Mouse (Mus musculus) layer of hippocampus, postnatal 36 days (tissue): ENCODE results near the gene Tbkbp1. TPM values are rescaled to one million over a fixed set of nuclear protein-coding genes. Genes with fewer than 3 reads are reported as not detected.

Experiments used
- DNase-seq, 2 experiments: peaks; one replicate each; pipeline ENCODE4 v3.0.0; 2022
- microRNA-seq, 2 experiments: library from miRNA; unstranded; fragments of <30 nt; microRNA quantifications; one replicate each; pipeline ENCODE4 v1.2.0; 2021
- total RNA-seq, 2 experiments: library from RNA; stranded (reverse); gene quantifications; 2 replicates each; pipeline ENCODE4 v1.2.3; 2021

The Tbkbp1 gene
- total RNA-seq, 2 experiments from 2014 or later = 83.8 to 94.3 TPM

DNA sequence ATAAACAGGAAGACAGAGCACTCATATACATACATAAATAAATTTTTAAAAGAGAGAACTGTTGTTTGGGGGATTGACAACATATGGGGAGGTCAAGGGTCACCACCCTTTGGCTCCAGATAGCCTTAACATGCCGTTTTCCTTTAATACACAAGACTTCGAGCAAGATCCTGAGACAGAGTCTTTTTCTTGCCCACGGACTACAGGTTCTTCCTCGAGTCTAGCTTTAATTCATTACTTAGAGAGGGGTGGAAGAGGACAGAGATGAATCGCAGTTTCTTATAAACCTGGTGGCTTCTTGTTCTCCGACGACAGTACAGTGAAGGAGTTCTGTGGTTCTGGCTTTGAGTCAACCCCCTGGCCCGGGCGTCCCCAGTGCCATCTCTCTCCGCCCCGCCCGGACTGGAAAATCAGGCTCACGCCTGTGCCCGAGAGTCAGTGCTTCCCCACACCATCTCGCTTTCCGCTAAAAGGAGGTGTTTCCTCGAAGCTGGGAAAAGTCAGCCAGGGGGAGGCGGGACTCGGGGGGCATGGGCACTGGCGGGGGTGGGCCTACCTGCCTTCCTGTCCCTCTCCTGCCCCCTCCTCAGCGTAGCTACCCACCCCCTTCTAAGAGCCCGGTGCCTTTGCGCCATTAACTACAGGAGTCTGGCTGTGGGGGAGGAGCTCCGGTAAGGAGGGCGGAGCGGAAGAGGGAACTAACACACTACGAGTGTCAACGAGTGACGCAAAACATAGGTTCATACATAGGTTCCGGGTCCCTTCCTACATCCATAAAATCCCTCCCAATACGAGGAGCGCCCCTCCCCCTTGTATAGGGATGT is 24.4 kb downstream of the Tbkbp1 start:
- DNase-seq = no peak

DNA sequence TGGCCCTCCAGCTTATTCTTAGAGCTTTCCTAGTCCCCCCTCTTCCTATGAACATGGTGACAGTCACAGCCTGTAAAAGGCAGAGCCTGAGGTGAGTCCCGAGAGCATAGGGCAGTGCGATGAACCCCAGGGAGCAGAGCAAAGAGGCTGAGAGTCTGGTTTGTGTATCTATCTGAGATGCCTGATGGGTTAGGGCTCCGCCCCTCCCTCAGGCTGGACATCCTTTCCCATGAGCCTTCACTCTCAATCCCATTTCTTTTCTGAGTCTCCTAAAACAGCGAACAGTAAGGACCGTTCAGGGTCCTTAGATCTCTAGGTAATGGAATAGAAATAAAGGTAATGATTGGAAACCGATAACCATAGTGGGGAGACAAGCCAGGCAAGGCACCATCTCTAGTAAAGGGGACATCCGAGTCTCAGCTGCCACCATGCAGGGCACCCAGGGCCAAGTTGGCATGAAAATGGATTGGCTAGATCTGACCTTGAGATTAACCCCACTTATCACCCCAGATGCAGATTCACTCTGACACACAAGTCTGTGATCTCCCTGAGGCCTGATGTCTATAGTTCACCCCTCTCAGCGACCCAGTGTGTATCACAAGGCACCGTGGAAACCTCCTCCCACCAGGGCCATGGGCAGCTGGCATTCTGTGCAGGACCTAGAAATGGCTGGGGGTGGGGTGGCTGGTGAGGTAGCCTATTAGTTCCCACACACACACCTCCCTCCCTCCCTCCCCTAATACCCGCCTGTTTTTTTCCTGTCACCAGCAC is 26.8 kb downstream of the Tbkbp1 start:
- DNase-seq = no peak

DNA sequence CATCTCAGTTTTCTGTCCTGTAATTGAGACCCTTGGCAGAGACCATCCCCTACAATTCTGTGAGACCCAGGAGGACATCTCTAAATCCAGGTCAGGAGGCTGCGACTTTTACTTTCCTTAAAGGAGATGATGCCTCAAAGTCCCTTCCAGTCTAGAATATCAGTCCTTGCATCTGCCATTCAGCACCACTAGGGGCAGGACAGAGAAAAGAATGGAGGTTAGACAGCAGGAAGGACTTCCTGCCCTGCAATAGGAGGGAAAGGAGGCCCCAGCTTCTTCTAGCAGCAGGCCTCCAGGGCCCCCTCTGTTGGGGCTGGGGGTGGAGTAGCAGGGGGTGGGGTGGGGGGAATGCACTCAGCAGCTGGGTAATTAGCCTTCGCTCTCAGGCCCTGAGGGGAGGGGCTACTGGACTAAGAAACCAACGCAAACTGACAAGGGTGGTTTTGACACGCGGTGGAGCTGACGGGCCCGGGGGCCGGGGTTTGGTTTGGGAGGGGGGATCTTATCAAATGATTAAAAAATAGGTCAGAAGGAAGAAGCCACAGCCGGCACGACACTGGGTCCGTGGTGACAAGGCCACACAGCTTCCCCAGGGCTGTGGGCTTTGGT is 27.9 kb downstream of the Tbkbp1 start:
- DNase-seq = no peak

DNA sequence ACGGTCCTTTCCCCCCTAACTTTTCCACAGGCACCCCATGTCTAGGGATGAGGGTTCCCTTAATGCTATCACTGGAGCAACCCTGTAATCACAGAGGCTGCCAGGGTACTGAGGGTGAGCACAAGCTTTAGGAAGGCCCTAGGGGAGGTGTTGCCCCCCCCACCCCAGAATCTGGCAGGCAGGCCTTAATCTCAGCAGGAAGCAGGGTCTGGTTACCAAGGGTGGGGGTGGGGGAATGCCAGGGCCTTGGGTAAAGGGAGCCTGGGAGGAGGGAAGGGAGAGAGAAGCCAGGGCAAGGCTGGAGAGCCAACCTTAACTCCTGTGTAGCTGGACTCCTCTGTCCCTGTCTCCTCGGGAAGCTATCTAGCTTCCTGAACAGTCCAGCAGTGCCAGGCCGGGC is 30.7 kb downstream of the Tbkbp1 start:
- DNase-seq = no peak

DNA sequence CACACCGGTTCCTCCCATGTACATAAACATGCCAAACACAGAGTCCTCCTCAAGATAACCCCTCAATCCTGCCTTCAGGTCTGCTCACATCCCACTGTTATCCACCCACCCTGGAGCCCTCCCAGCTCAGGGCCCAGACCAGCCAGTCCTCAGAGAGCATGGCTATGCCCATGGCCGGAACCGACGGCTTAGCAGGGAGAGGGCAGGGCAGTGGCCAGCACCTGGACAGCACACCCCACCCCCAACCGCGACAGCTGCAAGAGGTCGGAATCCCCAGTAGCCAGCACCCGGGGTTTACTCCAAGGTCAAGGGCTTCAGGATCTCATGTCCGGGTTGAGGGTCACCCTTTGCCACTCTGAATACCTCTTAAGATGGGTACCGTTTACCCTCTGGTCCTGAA is 31.1 kb downstream of the Tbkbp1 start:
- DNase-seq = no peak

DNA sequence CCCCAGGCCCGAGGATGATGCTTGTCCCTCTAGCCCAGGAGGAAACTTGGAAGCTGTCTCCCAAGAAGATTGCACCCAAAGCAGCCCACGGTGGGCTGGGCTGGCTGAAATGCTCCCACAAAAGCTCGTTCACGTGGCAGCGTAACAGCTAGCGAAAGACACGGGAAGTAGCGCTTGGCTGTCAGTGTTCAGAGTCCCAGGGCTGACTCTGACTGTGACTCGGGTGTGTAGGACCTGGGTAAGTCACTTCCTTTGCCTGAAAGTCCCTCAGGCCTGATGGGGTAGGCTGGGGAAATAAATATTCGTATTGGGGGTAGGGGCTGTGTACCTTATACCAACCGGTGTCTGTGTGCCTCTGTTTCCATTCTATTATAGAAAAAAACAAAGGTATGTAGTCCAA is 35.5 kb downstream of the Tbkbp1 start:
- DNase-seq = no peak

DNA sequence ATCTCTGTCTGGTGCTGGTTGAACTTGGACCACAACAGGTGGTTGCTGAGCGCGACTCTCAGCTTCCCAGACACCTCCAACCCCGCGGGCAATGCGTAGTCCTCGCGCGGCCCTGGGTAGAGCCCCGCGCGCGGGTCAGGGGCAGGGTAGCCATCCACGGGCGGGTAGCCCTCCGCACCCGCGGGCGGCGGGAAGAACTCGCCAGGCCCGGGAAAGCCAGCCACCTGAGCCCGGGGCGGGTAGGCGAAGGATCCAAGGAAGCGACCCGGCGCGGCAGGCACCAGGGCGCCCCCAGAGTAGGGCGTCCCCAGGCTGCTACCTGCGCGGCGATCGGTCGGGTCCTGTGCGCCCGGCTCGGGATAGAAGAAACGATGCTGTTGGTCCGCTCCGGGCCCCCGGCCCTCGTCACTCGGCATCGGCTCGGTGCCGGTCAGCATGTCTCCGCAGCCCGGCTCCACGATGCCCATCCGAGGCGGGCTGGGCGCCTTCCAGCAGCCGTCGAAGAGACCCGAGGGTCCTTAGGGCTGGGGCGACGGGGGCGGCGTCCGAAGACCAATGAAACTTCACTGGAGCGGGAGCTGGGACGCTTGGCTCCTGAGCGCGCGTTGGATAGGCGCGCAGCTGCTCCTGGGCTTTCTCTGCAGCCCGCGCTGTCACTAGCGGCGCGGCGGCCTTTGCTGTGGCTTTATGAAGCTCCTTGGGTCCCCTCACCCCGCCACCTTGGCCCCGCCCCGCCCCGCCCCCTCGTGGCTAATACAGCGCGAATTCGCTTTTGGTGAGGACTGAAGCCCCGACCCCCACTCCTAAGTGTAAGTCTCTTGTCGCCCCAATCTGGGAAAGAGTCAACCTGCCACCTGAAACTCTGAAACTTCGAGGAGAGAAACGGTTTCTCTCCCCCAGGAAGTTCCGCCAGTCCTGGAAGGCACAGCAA is 36.4 kb downstream of the Tbkbp1 start, which contains the start of gene Tbx21:
Gene Tbx21, minus strand, starts transcription at position 661 of the 931 bp plus-strand sequence.
- no peak for DNase-seq

DNA sequence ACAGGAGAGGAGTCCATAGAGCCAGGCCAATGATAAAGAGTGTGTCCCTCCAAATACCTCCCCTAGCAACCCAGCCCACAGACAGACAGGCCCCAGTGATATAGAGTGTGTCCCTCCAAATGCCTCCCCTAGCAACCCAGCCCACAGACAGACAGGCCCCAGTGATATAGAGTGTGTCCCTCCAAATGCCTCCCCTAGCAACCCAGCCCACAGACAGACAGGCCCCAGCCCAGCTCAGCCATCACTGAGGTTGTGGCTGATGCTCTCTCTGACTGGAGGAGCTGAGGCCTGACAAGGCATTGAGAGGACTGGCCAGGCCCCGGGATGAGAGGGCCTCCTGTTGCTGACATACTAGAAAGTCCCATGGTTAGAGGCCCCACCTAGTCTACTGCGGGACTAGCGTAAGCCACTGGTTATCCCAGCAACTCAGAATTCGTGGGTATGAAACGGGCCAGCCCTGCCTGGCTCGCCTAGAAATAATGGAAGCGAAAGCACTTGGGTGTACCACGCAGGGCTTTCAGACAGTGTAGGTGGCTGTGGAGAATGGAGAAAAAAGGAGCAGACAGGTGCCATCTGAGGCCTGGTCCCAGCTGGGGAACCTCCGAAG is 38.7 kb downstream of the Tbkbp1 start:
- DNase-seq = no peak

DNA sequence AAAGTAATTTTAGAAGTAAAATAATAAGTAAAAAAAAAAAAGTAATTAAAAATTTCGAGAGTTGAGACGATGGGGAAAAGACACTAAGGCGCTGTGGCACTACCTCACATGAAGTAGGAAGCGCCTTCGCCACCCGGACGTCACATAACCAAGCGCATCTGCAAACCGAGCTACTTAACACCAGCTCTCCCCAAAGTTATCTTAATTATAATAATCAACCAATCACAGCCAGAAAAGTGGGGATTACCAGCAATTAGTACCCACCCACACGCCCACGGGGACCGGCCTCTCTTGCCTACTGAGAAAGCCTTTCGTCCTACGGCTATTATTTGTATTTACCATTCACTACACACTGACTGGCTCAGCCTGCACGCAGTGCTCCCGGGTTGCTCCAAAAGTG is 42.3 kb downstream of the Tbkbp1 start:
- DNase-seq = no peak

DNA sequence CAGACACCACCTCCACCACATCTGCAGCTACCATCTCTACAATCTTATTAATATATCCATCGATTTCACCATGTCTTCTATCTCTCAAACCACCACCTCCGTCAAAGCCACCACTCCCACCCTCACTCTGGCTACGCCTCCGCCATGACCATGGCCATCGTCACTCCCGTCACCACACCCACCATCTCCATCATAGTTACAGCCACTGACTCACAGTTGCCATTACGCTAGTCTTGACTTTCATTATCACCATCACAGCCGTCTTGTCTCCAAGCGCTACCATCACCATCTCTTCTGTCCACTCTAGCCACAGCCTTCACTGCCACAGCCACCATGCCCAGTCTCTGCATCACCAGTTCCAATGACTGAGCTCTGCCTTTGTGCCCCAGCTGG is 47.2 kb downstream of the Tbkbp1 start:
- no peak for DNase-seq

DNA sequence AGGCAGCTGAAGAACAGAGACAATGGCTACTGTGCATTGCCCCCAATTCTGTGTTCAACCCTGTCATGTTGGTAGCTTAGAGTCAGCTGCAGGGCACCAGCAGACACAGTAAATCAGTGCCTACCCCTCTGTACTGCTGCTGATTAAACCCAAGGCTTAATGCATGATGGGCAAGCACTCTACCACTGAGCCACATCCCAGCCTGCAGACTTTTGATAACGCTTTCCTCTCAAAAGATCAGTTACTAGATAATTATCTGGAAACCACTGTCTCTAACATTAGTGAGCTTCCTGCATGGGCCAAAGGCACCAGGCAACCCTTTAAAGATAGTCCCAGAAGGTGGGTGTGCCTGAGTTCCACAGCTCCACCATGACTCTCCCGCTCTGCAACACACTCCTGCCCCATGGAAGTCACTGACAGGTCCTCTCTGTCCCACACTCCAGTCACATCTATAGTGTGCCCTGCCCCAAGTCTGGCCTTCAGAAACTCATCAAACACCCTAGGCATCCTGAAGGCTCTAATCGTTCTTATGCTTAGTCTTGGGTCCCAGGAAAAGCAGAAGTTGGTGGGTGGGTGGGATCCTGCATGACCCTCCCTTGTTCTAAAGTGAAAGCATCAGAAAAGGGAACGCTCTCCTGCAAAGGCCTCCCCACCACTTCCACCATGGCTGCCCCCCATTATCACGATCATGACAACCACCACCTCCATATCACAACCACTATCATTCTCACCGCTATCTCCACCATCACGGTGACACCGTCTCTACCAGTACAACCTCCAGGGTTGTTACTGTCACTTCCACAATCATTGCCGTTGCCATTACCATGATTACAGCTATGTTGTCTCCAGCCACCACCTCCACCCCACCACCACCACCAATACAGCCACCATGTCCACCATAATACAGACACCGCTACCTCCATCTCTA is 47.9 kb downstream of the Tbkbp1 start:
- DNase-seq = no peak

DNA sequence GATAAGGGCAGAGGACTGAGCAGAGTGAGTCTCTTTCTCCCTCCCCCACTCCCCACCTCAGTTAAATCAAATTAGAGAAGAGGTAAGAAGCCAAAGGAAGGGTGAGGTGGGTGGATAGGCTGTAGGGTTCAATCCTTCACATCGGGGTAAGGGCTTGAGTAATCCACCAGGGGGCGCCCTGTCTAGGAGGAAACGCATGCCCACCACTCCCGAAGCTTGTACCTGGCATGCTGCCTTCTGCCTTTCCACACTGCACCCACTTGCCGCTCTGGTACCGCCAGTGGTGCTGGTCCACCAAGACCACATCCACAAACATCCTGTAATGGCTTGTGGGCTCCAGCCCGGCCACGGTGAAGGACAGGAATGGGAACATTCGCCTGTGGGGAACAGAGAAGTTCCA is 49.6 kb downstream of the Tbkbp1 start:
- DNase-seq = peak; percentile 27 to 32

DNA sequence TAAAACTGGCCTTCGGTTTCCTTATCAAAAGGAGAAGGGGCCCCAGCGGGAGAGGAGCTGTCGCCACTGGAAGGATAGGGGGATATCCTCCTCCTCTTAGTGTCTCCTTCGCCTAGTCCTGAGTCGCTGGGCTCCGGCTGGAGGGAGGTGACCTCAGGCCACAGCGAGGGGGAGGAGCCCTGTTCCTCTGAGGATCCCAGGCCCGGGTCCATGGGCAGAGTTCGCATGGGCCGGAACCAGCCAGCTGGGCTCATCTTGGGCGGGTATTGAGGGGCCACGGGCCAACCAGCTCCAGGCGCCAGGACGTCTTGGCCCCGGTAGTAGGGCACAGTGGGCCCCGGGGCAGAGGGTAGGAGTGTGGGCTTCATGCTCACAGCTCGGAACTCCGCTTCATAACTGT is 52.5 kb downstream of the Tbkbp1 start:
- DNase-seq = no peak

DNA sequence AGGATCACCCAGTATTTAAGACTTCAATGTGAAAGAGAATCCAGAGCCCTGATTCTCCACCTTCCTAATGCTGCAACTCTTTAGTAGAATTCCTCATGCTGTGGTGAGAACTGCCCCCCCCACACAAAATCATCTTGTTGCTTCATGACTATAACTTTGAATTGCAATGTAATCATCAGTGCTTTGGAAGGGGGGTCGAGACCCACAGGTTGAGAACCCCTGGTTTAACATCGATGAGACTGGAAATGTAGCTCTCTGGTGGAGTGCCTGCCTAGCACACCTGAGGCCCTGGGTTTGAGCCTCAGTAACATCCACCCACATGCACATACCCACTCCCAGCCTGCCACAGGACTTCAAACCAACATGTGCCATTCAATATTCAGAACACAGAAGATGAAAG is 56.7 kb downstream of the Tbkbp1 start:
- no peak for DNase-seq

DNA sequence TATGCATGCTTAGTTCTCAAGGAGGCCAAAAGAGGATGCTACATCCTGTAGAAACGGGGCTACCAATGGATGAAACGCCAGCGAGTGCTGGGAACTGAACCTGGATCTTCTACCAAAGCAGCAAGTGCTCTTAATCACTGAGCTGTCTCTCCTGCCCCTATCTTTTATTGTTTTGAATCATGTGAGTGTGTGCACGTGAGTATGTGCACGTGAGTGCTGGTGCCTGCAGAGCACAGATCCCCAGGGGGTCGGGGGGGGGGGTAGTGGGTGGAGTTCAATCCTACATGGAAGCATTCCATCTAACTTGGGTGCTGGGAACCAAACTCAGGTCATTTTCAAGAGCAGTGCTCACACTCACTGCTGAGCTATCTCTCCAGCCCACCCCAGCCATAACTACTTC is 64.9 kb downstream of the Tbkbp1 start:
- no peak for DNase-seq

Small RNA genes lying within 50 kb of the gene (microRNA-seq; reads per million reads assigned to microRNA genes)
- gene Mir7235 = 0.60 to 0.85 reads per million in 2 experiments

Other genes with a start within 250 kb of the Tbkbp1 start
- gene Cdk5rap3, start 235.0 kb downstream of the Tbkbp1 start, total RNA-seq = 10 to 100 TPM; 32.8 to 34.0 TPM
- gene Prr15l, start 223.4 kb downstream of the Tbkbp1 start, total RNA-seq = not detected
- 10 to 100 TPM; 29.8 to 34.5 TPM for gene Pnpo, start 207.5 kb downstream of the Tbkbp1 start, total RNA-seq
- gene Sp2, start 168.5 kb downstream of the Tbkbp1 start, total RNA-seq = 10 to 100 TPM; 12.3 to 12.6 TPM
- gene Sp6, start 138.1 kb downstream of the Tbkbp1 start, total RNA-seq = 1 to 10 TPM in 1 of 2 experiments, under 1 TPM in 1; 0.78 to 1.2 TPM
- 1 to 10 TPM; 4.5 to 4.9 TPM for gene Scrn2, start 121.6 kb downstream of the Tbkbp1 start, total RNA-seq
- gene Lrrc46, start 110.1 kb downstream of the Tbkbp1 start, total RNA-seq = under 1 TPM; 0.76 to 0.85 TPM
- gene Mrpl10, start 109.9 kb downstream of the Tbkbp1 start, total RNA-seq = 10 to 100 TPM; 74.8 to 75.4 TPM
- gene Osbpl7, start 100.9 kb downstream of the Tbkbp1 start, total RNA-seq = 10 to 100 TPM; 16.0 to 16.9 TPM
- under 1 TPM in 1 of 2 experiments, not detected in 1; 0.15 TPM for gene Tbx21, start 36.2 kb downstream of the Tbkbp1 start, total RNA-seq
- gene Kpnb1, start 36.4 kb upstream of the Tbkbp1 start, total RNA-seq = 100 to 1,000 TPM; 128 to 132 TPM
- 100 to 1,000 TPM; 150 to 154 TPM for gene Npepps, start 129.1 kb upstream of the Tbkbp1 start, total RNA-seq
- gene Mrpl45, start 164.2 kb upstream of the Tbkbp1 start, total RNA-seq = 10 to 100 TPM; 26.8 to 27.4 TPM
- gene Gpr179, start 200.6 kb upstream of the Tbkbp1 start, total RNA-seq = under 1 TPM; 0.23 to 0.30 TPM
- gene Socs7, start 211.1 kb upstream of the Tbkbp1 start, total RNA-seq = 10 to 100 TPM; 83.8 to 83.9 TPM